Mouse (Mus musculus) ES-E14 (cell line): ENCODE data around the gene Kcnt2.

ENCODE experiments used
- CHD2 ChIP-seq: IDR thresholded peaks from 2 replicates; pipeline ENCODE4 v1.6.1; 2014; ENCODE audit warnings: mild to moderate bottlenecking, low read depth, low read length, inconsistent platforms
- ZC3H11A ChIP-seq: IDR thresholded peaks from 2 replicates; pipeline ENCODE4 v1.6.1; 2012; ENCODE audit warnings: low read depth, mild to moderate bottlenecking, inconsistent platforms, low read length, borderline replicate concordance
- ZNF384 ChIP-seq: IDR thresholded peaks from 2 replicates; pipeline ENCODE4 v1.6.1; 2012; ENCODE audit warnings: low read depth, low read length, inconsistent platforms

DNA sequence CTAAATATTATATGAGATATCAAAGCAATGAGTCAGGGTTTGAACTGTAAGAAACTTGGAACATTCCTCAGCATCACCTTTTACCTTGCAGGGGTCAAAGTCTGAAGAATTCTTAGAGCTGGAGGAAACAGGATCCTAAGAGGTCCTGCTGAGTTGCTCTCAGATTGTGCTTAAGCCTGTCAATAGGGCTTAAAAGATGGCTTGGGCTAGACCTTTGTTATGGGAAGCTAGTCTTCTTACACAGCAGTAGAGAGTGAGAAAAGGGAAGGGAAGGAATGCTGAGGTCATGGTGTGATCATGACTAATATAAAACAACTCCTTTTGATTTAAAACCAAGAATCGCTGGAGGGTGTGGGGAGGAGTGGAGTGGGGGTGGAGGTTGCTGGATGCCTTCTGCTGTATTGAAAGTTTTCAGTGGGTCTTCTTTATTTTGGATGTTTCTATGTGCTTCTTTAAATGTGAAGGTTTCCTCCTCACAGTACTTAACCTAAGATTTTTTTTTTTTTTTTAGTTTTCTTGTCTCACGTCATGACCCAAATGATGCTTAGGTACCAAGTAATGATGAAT lies 183.4 kb downstream of the Kcnt2 start:
- TF ChIP-seq ZC3H11A (no peak), CHD2 (peak; percentile 86), ZNF384 (no peak)
